Mouse (Mus musculus) E14TG2a.4 (cell line): ENCODE results near the gene Wbp2.

Experiments
- CTCF ChIP-seq: conservative IDR thresholded peaks from 2 replicates; pipeline ENCODE4 v1.5.1; 2014; ENCODE audit warnings: low read length
- NANOG ChIP-seq: IDR thresholded peaks from 2 replicates; pipeline ENCODE4 v1.6.1; 2014; ENCODE audit warnings: borderline replicate concordance, low read length, mixed read lengths
- POU5F1 ChIP-seq: IDR thresholded peaks from 2 replicates; pipeline ENCODE4 v1.6.1; 2014; ENCODE audit warnings: low read length, borderline replicate concordance

GRCm38 (mm10) chr11:116100385-116100784 is 13.6 kb upstream of the Wbp2 start:
- TF ChIP-seq CTCF (no peak), POU5F1 (no peak), NANOG (no peak)
